Mouse (Mus musculus): ENCODE measurements around the gene Gata2. TPM values are rescaled to one million over a fixed set of nuclear protein-coding genes. Genes with fewer than 3 reads are reported as not detected.
A peak's percentile ranks its signal among the peaks of the same experiment; 100 is the strongest.

Gene Gata2
- total RNA-seq, 2 experiments from 2014 or later, result 4.8 to 5.9 TPM

DNA sequence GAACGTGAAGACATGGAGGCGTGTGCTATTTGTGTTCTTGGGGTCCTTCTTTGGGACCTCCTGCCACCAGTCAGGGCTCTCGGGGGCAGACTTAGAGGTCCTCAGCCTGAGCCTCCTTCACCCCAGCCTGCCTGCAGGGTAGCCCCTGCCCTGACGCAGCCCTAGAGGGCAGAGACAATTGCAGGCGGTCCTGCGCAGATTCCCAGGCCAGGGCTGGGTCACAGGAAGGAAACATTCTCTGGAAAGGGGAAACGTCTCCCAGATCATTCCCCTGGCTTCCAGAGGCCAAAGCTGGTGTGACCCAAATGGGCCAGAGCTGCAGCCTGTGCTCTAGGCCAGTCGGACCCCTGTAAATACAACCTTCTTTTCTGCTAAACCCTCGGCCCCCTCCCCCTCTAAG, 12.2 kb downstream of the Gata2 start:
- intact Hi-C loops (cut with DNase I), result no loop called here
- no peak for DNase-seq (ENCODE audit: low spot score in 2 of 2)

DNA sequence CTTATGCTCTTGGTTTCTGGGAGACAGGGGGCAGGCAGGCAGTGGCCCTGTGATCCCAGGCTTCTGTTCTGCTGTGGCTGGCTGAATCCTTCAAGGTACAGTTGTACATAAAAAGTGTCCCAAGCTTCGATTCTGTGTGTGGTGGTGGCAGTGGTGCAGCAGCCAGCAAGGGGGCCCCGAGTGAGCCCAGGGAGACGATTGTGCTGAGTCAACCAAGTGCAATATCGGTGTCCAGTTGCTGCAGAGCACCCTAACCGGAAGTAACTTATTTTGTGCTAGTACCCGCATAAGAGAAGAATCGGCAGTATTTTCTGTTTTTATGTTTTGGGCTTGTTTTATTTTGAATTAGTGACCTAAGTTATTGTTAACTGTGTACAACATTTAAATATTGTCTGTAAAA, 12.9 kb downstream of the Gata2 start:
- intact Hi-C loops (cut with DNase I), result no loop called here
- DNase-seq (ENCODE audit: low spot score in 2 of 2), result no peak

DNA sequence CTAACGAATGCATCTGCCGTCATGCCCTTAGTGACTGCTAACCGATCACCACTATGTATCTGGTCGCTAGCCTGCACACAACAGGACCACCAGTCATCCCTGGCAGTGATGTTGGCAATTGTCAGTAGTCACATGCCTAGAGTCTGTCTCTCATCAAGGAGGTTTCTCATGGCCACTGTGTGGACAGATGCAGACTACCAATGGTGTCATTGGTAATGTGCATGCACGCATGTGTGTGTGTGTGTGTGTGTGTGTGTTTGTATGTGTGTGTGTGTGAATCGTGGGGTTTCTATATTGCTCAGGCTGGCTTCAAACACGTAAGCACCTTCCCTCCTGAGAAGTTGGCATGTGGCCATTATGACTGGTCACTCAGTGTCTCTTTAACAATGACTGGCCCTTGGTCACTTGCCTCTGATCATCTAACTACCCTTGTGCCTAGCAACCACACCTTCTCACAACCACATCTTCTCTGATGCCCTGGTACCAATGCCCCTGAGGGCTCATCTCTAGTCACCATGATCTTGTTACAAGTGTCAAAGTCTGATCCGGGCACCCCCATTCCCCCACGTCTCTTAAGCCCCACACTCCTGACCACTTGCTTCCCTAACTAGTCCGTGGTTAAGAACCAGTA, 13.8 kb downstream of the Gata2 start:
- no peak for DNase-seq (ENCODE audit: low spot score in 2 of 2)
- intact Hi-C loops (cut with DNase I), result no loop called here

DNA sequence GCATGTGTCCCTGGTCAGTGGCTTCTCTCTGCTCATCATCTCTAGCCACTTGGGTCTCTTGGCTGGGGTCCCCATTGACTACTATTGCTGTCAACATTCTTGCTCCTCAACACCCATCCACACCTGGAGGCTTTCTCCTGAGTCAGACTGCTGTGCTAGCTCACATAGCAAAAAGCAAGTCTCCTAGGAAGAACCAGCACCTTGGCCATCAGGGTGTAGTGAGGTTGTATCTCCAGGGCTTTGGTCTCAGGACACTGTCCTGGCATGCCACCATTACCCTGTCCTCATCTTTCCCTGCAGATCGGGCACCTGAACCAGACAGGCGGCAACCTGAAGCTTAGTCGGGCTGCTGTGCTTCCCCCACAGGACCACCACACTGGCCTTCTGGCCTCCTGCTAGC, 14.6 kb downstream of the Gata2 start:
- DNase-seq (ENCODE audit: low spot score in 2 of 2), result no peak
- intact Hi-C loops (cut with DNase I), result no loop called here

DNA sequence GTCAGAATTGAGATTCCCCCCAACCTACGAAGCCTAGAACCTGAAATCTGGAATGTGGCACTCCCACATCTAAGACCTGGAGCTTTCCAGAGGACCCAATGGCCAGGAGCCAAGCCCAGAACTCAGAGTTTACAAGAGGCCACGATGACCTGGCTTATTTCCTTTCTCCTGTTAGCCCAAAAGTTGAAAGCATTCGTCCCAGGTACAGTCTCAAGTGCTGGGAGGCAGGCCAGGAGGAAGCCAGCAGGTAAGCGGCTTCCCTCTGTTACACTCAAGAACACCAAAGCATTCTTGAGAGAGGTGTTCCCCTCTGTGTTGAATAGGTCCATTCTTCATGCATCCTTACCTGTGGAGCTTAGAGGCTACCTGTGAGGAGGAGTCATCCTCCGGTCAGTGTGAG, 15.8 kb downstream of the Gata2 start:
- intact Hi-C loops (cut with DNase I), result no loop called here
- DNase-seq (ENCODE audit: low spot score in 2 of 2), result no peak

DNA sequence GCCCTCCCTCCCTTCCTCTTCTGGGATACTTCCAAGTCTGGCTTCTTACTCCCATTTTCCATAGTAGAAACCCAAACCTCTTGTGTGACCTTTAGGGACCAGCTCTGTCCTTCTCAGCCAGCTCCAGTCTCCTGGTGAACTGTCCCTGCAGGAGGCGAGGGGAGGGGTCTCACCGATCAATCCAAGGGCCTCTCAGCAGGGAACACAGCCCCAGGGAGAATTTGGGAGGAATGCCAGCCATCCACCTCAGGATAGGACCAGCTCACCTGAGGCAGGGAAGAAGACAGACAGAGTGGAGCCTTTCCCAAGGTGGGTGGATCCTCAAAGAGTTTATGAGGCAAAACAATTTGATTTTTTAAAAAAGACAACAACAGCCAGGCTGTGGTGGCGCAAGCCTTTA, 16.5 kb downstream of the Gata2 start:
- intact Hi-C loops (cut with DNase I), result no loop called here
- no peak for DNase-seq (ENCODE audit: low spot score in 2 of 2)

DNA sequence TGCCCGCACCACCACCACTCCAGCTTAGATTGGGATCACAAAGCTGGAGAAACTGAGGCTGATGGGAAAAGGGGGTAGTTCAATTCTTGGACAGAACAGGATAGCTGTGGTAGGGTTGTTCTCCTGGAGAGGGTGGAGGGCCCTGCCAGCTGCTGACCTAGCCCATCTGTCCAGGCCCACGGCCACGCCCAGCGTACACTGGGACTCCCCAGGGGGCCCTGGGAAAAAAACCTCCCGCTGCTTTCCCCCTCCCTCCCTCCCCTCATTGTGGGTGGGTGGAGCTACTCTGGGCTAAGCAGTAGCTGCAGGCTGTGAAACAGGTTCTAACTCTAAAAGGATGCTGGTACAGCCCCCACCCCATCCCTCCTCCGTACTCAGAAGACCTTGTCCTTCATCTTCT, 22.1 kb downstream of the Gata2 start:
- intact Hi-C loops (cut with DNase I), result no loop called here
- no peak for DNase-seq (ENCODE audit: low spot score in 2 of 2)

DNA sequence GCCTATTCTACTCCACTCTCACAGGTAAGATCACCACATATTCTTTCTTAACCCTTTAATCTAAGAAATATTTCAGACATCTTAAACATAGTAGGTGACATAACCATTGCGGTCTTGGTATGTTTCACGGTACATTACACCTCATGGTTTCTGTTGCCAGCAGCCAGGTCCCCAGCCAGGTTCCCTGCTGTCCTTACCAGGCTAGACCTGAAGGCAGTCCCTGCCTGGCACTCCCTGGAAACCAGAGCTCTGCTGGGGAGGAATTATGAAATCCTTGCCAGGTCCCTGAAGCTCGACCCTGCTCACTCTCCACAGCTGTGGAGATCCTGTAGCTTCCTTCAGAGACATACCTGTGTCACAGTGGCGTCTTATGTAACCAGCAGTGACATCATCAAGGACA, 22.5 kb downstream of the Gata2 start:
- no peak for DNase-seq (ENCODE audit: low spot score in 2 of 2)
- intact Hi-C loops (cut with DNase I), result no loop called here

DNA sequence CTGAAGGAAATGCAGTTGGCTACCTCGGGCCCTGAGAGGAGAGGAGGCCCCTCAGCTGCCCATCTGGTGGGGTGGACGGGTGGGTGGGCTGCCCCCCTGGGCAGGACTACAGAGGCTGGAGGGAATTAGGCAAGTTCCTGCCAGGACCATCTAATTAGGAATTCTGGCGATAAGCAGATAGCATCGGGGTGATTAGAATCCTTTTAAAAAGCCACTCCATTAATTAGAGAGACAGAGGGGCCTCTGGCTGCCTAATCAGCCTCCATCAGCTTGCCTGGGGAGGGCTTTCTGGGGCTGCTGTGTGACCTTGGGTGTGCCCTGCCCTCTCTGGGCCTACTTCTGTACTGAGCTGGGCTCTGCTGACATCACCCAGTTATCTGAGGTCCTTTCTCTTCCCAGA, 25.4 kb downstream of the Gata2 start:
- intact Hi-C loops (cut with DNase I), result no loop called here
- DNase-seq (ENCODE audit: low spot score in 2 of 2), result no peak

DNA sequence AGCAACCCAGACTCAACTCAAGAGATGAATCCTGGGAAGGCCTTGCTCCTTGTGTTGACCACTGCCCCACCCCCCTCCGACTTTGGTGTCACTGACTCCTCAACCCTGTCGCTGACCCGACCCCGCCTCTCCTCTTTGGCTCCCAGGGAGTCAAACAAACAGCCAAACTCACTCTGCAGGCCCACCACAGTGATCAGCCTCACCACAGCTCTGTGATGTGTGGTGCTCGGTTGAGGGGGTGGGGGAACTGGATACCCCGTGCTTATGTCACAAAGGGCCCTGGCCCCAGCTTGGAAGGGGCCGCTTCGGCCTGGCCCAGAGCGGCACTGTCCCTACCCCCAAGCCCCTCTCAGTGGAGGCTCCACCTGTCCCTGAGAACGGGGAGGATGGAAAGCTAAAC, 28.3 kb downstream of the Gata2 start, which contains the start of gene Dnajb8:
Gene Dnajb8 (plus strand): TSS at position 301 of the 400 bp plus-strand sequence.
- intact Hi-C loops (cut with DNase I), result no loop called here
- no peak for DNase-seq (ENCODE audit: low spot score in 2 of 2)

DNA sequence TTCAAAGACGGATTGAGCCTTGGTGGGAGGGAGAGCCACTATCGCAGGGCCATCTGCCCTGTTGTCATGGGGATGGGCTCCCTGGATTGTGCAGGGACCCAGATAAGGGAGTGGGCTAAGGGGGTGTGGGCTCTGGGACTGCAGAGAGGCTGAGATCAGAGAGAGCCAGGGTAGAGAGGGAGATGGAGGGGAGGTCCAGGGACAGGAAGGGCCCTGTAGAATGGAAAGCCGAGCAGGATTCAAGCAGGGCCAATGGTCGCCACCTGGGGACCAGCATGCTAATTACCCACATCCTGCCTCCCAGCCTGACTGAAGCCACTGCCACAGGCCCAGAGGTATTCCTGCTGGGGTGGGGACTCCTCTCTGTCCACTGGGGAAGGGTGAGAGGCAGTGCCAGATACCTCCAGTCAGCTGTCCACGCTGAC, 32.9 kb downstream of the Gata2 start:
- no peak for DNase-seq (ENCODE audit: low spot score in 2 of 2)
- intact Hi-C loops (cut with DNase I), result no loop called here

DNA sequence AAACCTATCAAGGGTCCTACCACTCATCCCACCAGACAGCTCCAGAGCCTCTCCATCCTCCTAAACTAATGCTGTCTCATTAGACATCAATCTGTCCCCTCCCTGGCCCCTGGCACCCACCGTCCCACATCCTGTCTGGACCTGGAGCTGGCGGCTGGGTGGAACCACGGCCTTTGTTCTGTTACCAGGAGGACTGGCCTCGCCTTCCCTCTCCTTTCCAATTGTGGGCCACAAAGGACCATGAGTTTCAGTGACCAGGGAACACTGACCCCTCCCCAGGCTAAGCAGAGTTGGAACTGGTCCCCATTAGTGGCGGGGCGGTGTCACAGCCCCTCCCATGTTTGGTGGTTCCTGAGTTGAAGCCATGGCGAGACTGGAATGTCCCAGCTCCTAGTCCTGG, 33.8 kb downstream of the Gata2 start:
- intact Hi-C loops (cut with DNase I), result no loop called here

DNA sequence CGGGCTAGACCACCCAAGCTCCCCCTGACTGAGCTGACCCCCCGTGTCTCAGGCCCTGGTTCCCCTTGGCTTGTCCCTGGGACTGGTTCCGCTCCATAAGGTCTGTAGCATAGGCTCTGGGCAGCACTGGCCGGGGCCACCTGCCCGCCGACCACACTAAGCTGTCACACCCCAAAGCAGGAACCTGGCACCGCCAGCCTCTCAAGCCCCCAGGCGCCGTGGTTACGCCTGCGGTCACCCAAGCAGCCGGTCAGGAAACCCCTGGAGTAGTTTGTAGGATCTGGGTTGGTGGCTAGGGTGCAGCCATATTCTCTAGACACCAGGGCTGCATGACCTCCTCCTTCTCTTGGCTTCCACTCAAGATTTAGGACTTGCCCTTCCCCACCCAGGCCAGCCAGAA, 35.5 kb downstream of the Gata2 start:
- intact Hi-C loops (cut with DNase I), result no loop called here
- DNase-seq (ENCODE audit: low spot score in 2 of 2), result no peak

More for the DNA sequence above, 33.8 kb downstream of the Gata2 start:
- no peak for DNase-seq (ENCODE audit: low spot score in 2 of 2)

DNA sequence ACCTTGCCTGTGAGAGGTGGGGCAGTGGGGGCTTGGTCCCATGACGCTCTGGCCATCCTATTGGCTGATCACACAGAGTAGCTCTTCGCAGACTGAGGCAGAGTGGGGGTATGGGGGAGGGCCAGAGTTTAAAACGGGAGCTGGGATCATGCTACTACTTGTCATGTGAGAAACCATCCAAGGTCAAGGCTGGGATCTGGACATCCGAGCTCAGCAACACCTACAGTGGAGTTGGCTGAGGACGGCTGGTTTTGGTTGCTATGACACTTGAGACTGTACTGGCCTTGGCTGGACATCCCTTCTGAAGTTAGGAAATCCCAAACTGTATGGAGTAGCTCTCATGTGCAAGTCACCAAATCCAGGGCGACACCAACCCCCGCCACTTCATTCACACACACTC, 38.1 kb downstream of the Gata2 start:
- DNase-seq (ENCODE audit: low spot score in 2 of 2), result no peak
- intact Hi-C loops (cut with DNase I), result no loop called here

DNA sequence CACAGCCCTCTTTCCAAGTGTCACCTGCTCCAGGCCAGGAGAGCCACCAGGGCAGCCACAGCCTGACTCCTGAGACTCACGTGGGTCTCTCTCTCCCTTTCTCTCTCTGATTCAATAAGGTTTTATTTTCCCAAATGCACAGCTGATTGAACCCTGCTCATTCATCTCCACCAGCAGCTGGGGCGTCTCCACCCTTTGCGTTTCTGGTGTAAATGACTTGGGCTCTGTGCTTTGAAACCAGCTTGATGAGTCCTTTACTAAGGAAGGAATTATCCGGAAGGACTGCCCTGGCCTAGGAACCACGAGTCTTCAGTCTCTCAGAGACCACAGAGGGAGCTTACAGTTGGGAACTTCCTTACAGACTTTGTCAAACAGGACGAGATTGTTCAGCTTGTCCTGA, 38.5 kb downstream of the Gata2 start:
- no peak for DNase-seq (ENCODE audit: low spot score in 2 of 2)
- intact Hi-C loops (cut with DNase I), result no loop called here

DNA sequence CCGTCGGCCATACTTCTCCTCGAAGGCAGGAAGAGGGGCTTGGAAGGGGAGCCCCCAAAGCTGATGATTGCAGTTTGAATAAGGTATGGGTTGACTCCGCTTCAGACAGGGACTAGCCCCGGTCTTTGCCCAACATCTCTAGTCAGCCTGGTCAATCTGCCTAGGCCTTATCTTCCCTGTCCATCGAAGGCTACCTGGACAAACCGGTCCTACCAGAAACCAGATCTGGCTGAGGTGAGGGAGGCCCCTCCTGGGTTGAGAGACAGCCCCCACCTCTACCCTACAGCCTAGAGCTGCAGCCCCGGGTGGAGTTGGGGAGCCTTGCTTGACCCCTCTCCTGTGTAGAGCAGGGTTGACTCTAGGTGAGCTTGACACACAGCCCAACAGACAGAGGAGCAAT, 40.3 kb downstream of the Gata2 start:
- DNase-seq (ENCODE audit: low spot score in 2 of 2), result no peak
- intact Hi-C loops (cut with DNase I), result no loop called here

DNA sequence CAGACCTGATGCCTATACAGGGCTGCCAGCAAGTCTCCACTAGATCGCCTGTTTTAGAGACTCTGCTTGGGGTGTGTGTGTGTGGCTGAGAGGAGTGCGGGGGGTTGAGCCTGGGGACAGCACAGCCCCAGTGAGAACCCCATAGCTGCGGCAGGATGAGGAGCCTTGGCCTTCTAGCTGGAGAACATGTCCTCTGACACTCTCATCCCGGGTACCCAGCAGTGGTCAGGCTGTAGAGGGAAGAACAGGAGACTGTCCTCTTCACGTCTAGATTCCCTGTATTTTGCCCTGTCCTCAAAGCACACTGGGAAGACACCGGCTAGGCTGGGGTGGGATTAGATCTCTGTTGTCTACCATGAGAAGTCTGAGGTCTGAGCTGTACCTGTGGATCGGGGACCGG, 41.8 kb downstream of the Gata2 start:
- intact Hi-C loops (cut with DNase I), result no loop called here

DNA sequence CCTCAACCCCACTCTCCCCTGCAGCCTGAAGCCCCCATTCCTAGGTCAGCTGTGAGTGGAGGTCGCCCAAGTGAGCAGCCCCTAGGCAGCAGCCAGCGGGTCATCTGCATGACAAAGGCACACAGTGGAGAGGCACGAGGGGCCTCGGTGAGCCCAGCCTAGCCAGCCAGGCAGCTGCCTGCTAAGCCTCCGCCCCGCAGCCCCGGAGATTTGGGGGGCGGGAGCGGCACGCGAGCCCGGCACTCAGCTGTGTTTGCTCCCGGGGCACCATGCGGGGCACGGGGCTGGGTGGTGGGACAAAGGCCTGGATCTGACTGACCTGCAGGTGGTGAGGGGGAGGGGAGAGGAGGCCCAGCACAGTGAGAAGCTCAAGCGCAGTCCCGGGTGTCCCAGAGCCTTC, 42.3 kb downstream of the Gata2 start:
- intact Hi-C loops (cut with DNase I), result no loop called here
- DNase-seq (ENCODE audit: low spot score in 2 of 2), result no peak

More for the DNA sequence above, 41.8 kb downstream of the Gata2 start:
- DNase-seq (ENCODE audit: low spot score in 2 of 2), result no peak

DNA sequence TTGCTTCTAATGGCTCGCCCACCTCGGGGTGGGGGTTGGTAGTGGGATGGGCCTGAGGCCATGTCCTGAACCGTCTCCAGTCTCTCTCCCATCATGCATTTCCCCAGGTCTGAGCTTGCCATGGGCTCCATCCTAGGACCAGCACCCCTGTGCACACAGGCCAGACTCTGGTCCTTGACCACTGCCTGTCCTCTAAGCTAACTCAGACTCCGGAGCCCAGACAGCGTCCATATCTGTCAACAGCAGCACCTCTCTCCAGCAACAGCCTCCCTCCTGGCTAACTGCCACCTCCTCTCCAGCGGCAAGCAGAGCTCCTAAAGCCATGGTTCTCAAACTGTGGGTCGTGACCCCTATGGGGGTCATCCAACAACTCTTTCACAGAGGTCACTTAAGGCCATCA, 42.8 kb downstream of the Gata2 start:
- no peak for DNase-seq (ENCODE audit: low spot score in 2 of 2)
- intact Hi-C loops (cut with DNase I), result no loop called here

DNA sequence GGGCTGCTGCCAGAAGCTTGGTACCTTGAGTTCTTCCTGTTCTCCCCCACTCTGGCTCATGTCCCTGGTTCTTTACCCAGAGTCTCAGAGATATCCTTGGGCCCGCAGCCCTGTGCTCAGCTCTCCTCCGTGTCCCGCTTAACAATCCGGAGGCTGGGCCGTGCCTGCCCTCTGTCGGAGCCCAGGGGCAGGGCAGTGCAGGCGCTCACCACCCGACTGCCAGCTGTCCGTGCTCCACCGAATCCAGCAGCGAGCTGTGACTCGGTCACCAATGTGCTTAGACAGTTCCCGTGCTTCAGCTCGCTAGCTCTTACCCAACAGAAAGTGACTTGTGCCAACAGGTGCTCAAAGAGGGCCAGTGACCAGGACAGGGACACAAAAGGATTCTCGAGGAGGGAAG, 48.9 kb downstream of the Gata2 start:
- peak; percentile 8 to 24 for DNase-seq (ENCODE audit: low spot score in 2 of 2)
- intact Hi-C loops (cut with DNase I), result loop anchor here (10.0 kb wide), 1 partner anchor 118 kb away; no protein-coding TSS in a partner anchor

DNA sequence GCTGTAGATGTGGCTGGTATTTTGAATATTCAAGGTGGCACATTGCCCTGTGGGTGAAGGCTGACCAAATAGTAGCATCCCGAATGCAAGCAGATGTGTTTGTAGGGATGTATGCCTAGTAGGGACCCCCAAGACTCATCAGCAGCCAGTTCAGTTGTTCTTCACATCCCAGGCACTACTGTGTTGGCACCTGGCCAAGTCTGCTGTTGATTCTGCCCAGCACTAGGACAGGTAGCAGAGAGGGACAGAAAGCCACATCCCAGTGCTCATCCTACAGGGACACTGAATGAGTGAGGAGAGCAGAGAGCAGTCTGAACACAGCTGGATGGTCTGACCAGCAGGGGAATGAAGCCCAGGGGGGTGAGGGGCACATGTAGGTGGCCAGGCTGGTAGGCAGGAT, 55.5 kb downstream of the Gata2 start:
- intact Hi-C loops (cut with DNase I), result loop anchor here (10.0 kb wide), 1 partner anchor 124 kb away; no protein-coding TSS in a partner anchor
- DNase-seq (ENCODE audit: low spot score in 2 of 2), result no peak

DNA sequence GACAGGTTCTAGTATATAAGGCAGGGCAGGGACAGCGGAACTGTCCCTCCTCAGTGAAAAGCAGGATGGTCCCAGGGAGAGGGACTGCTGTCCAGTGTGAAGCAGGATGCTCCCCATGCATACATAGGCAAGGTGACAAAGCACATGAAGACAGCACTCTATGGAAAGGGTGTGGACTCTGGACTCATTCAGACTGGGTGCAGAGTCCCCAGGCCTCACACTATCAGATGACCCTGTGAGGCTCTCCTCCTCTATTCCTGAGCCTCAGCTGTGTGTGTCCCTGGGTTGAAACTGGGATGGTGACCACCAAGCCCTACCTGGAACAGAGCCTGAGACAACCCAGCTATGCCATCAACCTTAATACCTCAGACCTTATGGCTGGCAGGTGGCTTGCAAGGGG, 57.7 kb downstream of the Gata2 start:
- intact Hi-C loops (cut with DNase I), result no loop called here
- DNase-seq (ENCODE audit: low spot score in 2 of 2), result no peak

All from left cerebral cortex, postnatal 25 days (tissue).